In the genomic region with DNA sequence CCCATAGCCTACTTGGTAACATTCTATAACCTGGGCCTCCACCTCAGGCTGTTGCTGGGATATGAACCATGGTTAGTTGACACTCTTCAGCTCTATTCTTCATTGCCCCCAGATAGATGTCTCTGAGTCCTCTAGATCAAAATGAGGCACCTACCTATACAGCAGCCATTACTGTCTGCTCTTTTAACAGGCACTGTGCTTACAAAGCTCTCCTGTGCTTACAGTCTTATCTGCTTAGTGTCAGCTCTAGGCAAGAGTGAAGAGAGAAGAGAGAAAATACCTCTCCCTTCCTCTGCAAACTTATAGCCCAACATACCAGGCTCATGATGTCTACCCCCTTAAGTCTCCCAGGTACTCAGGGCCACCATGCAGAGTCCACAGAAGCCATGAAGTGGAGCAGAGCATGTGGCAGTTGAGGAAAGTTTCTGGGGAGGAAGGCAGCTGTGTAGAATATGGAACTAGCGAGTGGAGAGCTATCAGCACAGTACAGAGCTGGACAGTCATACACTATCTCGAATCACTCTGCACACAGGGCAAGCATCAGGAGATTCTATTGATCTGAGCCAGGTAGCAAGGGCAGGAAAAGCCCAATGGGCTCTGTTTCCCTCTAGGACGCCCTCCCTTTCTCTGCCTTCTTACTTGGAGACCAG, we compare ENCODE assay signal across 1 mouse cellular context.
TF ChIP-seq lines count a peak whose summit lies in the region.

No protein-coding gene starts in this region.

TF ChIP-seq in MEL, 35 proteins besides CTCF, POLR2A, EP300 and RAD21 (continued from another document):
- TF ChIP-seq USF2 (IDR thresholded peaks at IDR 0.05; ENCODE audit: borderline replicate concordance in 1 of 2, insufficient read depth in 1 of 2, low read depth in 1 of 2, low read length in 2 of 2) (no peak), TAL1 (IDR thresholded peaks at IDR 0.05; ENCODE audit: low read length) (peak; percentile 73), HCFC1 (IDR thresholded peaks at IDR 0.05; ENCODE audit: low read depth, low read length) (no peak), CHD2 (IDR thresholded peaks at IDR 0.05; ENCODE audit: low read length) (no peak), SIN3A (IDR thresholded peaks at IDR 0.05; ENCODE audit: low read length) (no peak), ZC3H11A (IDR thresholded peaks at IDR 0.05; ENCODE audit: low read depth, low read length) (no peak), ZKSCAN1 (IDR thresholded peaks at IDR 0.05; ENCODE audit: low read depth, low read length) (no peak), E2F4 (IDR thresholded peaks at IDR 0.05; ENCODE audit: borderline replicate concordance, low read depth, low read length) (no peak), GATA1 (IDR thresholded peaks at IDR 0.05; ENCODE audit: low read depth, low read length) (peak; percentile 77)
